Mouse (Mus musculus): Measurements from ENCODE around the gene Ank.

The Ank gene

GRCm38 (mm10) chr15:27497300-27497997, 31.0 kb downstream of the Ank start:
- DNase-seq (ENCODE audit: low spot score): no peak

- DNase-seq (ENCODE audit: low spot score): no peak
Measured at GRCm38 (mm10) chr15:27498078-27498477, 31.6 kb downstream of the Ank start.

- DNase-seq (ENCODE audit: low spot score): no peak
Measured at GRCm38 (mm10) chr15:27500390-27500789, 33.9 kb downstream of the Ank start.

- DNase-seq (ENCODE audit: low spot score): no peak
Measured at GRCm38 (mm10) chr15:27502338-27502737, 35.9 kb downstream of the Ank start.

GRCm38 (mm10) chr15:27503221-27503620, 36.7 kb downstream of the Ank start:
- no peak for DNase-seq (ENCODE audit: low spot score)

GRCm38 (mm10) chr15:27503801-27504730, 37.6 kb downstream of the Ank start:
- no peak for DNase-seq (ENCODE audit: low spot score)

- no peak for DNase-seq (ENCODE audit: low spot score)
Measured at GRCm38 (mm10) chr15:27506127-27506886, 39.8 kb downstream of the Ank start.

GRCm38 (mm10) chr15:27506893-27507596, 40.6 kb downstream of the Ank start:
- no peak for DNase-seq (ENCODE audit: low spot score)

- DNase-seq (ENCODE audit: low spot score): no peak
Measured at GRCm38 (mm10) chr15:27508169-27508568, 41.7 kb downstream of the Ank start.

- DNase-seq (ENCODE audit: low spot score): no peak
Measured at GRCm38 (mm10) chr15:27508982-27509381, 42.5 kb downstream of the Ank start.

GRCm38 (mm10) chr15:27516927-27517326, 50.5 kb downstream of the Ank start:
- no peak for DNase-seq (ENCODE audit: low spot score)

- no peak for DNase-seq (ENCODE audit: low spot score)
Measured at GRCm38 (mm10) chr15:27518026-27518425, 51.5 kb downstream of the Ank start.

- DNase-seq (ENCODE audit: low spot score): no peak
Measured at GRCm38 (mm10) chr15:27519857-27520256, 53.4 kb downstream of the Ank start.

GRCm38 (mm10) chr15:27525233-27526005, 58.9 kb downstream of the Ank start:
- DNase-seq (ENCODE audit: low spot score): no peak

GRCm38 (mm10) chr15:27528896-27529295, 62.4 kb downstream of the Ank start:
- DNase-seq (ENCODE audit: low spot score): no peak

- DNase-seq (ENCODE audit: low spot score): no peak
Measured at GRCm38 (mm10) chr15:27530023-27530422, 63.5 kb downstream of the Ank start.

GRCm38 (mm10) chr15:27533036-27533435, 66.6 kb downstream of the Ank start:
- no peak for DNase-seq (ENCODE audit: low spot score)

GRCm38 (mm10) chr15:27535681-27536080, 69.2 kb downstream of the Ank start:
- no peak for DNase-seq (ENCODE audit: low spot score)

- no peak for DNase-seq (ENCODE audit: low spot score)
Measured at GRCm38 (mm10) chr15:27536186-27536585, 69.7 kb downstream of the Ank start.

GRCm38 (mm10) chr15:27536771-27537170, 70.3 kb downstream of the Ank start:
- no peak for DNase-seq (ENCODE audit: low spot score)
